Mouse (Mus musculus) cerebellum, adult 9-11 months (tissue): ENCODE measurements around the gene Fam228a.
"Not testable (repeated sequence)": the region's sequence is repeated elsewhere in the genome, so short reads cannot be mapped to it uniquely, and the experiment has no call there.

Experiments used
- DNase-seq: peaks from one replicate; pipeline ENCODE4 v3.0.0; 2022

Fam228a gene

DNA sequence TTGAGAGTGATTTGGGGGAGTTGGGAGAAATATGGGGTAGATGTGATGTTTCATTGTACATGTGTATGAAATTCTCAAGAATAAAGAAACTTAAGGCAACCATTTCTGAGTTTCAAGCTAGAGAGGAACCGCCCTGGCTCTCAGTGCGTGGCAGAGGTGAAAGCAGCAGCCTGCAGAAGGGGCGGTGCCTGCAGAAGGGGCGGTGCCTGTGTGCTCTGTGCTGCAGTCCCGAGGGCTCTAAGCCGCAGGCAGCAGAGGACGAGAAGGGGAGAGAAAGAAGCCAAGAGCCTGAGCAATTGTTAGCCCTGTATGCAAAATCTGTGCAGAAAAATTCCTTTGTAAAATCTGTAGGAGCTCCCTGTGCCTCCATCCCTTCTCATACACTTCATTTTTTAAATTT, 20.8 kb downstream of the Fam228a start:
- DNase-seq, result no peak

DNA sequence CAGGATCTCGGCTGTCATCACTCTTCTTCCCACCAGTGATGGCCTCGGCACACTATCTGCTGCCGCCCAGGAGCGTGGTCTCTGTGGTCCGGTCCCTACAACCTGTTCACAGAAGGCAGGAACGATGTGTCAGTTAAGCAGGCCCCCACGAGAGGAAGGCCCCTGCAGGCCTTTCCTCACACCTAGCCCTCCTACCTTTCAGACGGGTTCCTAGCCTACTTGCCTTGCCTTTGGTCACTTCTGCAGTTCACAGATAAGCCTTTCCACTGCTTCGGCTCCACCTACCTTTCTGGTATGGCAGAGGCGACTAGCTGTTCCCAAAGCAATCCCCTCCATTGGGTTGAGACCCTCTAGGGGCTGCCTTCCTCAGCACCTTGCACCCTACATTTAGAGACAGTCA, 22.6 kb downstream of the Fam228a start:
- no peak for DNase-seq

DNA sequence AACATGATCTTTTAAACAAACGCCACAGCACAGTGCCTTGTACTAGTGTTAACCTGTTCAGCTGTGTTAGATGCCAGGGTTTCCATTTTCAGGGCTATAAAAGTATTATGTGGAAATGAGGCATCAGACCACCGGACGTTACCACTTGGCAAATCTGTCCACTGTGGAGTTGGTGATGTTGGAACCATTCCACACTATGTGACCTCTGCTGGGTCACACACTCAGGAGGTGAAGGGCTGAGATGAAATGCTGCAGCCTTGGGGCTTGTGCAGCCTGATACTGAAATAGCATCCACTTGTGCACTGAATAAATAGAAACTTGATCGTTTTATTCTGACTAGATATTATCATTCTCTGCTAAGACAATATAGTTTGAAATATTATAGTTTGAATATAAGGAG, 24.9 kb downstream of the Fam228a start:
- DNase-seq, result no peak

DNA sequence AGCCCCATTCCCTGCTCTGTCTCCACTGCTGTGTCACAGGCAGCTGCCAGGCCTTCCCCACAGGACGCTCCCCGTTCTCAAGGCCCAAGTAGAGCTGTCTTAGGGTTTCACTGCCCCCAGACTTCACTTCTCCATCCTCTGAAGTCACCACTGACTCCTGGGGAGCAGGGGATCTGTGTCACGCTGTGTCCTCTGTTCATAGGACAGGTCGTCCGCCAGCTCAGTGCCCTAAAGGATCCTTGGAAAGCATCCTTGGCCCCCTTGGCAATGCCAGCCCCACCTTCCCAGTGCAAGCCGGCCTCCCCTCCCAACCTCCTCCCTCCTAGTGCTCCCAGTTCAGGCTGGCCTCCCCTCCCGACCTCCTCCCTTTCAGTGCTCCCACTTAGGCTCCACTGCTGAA, 28.3 kb downstream of the Fam228a start:
- no peak for DNase-seq

DNA sequence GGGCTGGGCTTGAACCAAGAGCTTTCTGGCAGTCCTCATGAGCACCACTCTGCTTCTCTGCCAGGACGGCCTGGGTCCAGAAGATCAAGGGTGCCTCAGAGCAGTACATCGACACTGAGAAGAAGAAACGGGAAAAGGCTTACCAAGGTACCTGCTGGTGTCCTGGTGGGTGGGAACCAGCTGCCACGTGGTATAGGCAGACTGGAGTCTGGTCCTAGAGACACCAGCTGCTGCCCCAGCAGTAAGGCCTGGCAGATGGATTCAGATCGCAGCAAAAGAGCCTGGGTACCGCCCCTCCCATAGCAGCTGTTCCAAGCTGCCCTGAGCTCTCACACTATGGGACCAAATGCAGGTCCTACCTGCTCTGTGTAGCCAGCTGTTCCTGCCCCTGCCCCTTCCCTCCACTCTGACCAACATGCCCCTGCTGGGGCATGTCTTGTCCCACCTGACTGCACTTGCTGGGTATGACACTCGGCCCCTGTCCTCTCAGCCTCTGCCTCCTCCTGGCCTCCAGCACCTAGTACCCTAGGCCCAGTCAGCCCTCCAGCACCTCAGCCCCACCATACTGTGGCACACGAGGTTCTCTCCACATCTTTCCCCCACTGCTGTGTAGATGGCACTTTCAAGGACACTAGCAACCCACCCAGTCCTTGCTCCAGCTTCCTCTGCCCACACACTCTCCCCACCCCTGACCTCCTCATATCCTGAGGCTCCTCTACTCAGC, 29.2 kb downstream of the Fam228a start:
- no peak for DNase-seq

DNA sequence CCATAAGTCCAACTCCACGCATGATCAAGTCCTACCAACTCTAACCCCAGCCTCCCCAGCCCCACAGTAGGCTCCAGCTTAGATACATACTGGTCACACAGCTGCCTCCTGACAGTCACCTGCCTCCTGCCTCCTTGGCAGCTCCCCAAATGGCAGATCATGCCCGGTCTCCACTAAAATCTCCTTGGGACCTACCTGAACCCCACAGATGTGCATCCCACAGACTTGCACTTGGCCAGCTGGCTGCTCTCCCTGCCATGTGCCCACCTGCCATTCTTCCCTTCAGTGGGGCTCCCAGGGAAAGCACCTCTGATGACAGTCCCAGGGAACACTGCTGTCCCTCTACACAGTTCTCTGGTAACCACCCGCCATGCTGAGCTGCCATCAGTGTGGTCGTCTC, 29.9 kb downstream of the Fam228a start:
- no peak for DNase-seq

DNA sequence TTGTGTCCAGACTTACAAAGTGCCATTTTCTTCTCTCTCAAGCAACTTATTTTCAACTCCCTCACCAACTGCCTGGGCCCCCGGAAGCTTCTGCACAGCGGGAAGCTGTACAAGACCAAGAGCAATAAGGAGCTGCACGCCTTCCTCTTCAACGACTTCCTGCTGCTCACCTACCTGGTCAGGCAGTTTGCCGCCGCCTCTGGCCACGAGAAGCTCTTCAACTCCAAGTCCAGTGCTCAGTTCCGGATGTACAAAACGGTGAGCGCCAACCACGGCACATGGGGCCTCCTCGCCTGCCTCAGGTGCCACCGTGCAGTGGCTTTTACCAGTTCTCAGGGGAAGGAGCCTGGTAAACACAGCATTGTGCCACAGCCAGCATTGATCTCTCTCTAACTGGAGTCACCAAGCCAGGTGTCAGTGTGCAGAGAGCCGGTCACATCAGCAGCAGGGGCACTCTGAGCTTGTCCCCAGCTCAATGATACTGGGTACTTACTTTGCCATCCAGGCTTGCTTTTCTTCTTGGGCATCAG, 30.7 kb downstream of the Fam228a start:
- no peak for DNase-seq

DNA sequence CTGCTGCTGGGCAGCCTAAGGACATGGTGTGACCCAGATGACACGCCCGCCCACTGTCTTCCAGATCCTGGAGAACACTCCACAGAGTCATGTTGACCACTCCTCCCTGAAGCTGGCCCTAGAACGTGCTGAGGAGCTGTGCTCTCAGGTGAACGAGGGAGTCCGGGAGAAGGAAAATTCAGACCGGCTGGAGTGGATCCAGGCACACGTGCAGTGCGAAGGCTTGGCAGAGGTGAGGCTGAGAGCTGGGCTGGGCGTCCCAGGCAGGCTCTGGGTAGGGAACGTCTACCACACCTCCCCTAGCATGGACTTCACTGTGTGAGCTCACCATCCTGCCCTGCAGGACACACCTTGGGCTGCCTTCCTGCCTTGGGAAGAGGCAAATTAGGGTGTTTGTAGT, 31.3 kb downstream of the Fam228a start:
- DNase-seq, result no peak

DNA sequence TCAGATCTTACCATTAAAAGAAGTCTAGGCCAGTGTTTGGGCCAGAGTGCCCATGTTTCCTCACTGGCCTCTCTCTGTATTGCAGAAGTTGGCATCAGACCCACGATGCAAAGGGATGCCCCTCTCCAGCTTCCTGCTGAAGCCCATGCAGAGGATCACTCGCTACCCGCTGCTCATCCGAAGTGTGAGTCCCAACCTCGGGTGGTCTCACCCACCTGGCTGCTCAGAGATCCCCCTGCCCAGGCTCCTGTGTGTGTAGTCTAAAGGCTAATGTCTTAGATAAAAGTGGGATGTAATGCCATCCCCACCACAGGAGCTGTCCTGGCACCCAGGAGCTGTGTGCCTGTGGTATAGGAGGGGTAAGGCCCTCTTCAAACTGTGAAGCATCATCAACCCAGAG, 32.1 kb downstream of the Fam228a start:
- DNase-seq, result no peak

DNA sequence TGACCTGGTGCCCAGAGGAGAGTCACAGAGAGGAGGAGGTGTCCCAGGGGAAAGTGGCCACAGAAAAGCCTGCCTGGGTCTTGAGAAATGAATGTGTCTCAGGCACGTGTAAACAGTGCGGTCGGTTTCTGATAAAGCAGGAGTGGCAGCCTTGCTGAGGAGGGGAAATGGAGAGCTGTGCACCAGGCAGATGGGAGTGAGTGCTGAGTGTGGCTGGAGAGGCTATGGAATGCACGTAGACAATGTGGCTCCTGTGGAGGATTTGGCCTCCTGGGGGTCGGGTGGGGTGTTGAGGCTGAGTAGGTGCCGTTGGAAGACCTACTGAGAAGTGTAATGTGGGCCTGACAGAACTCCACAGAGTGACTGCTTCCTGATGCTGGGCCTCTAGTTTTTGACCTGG, 32.6 kb downstream of the Fam228a start:
- not testable (repeated sequence) for DNase-seq

DNA sequence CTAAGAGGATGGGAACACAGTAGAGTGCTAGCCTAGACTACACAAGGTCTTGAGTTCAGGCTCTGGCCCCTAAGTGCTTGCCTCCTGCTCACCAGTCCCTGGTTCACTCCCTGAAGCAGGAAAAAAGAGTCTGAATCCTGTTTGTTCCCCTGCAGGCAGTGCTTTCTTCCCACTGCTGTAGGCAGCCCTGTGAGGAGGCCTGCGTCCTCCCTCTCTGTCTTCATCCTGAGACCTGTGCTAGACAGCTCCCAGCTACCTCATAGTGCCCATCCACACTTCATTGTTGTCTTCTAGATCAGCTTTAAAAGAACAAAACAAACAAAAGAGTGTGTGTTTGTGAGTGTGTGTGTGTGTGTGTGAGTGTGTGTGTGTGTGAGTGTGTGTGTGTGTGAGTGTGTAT, 43.7 kb downstream of the Fam228a start:
- no peak for DNase-seq

DNA sequence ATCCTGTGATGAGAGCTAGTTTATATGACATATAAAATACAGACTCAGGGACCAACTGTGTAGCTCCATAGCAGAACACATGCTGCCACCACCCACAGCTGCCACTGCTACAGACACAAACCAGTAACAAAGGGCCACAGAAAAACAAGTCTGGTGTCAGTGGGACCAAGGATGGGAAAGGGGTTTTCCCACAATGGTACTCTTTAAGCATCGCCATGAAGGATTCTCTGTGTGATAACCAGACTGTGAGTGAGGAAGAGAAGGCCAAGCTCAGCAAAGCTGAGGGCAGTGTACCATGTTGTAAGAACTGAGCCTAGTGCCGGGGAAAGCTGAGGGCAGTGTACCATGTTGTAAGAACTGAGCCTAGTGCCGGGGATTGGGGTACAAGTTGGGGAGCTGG, 47.0 kb downstream of the Fam228a start:
- no peak for DNase-seq

DNA sequence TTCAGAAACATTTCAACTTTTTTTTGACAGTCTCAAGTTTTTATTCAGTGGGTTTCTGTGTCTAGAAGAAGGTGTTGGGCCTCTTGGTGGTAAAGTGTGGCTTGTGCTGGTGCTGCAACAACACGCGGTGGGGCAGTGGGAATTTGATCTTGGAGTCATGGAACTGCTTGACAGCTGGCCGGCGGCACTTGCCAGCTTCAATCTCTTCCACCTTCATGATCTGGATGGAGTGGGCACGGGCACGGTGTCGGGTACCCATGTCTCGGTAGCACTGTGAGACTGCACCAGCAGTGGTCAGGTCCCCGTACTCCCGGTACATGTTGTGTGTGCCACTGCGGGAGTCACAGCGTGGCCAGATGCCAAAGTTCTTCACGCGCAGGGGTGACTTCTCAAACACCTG, 48.9 kb downstream of the Fam228a start:
- DNase-seq, result no peak

DNA sequence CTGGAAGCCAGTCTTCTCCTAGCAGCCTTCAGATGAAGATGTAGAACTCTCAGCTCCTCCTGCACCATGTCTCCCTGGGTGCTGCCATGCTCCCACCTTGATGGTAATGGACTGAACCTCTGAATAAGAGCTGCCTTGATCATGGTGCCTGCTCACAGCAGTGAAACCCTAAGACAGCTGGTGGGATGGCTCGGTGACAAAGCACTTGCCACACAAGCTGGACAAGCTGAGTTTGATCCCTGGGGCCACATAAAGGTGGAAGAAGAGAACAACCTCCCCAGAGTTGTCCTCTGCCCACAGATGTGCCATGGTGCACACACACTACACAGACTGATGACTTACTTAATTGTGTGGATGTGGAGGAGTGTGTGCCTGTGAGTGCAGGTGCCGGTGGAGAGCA, 49.8 kb downstream of the Fam228a start:
- DNase-seq, result no peak

DNA sequence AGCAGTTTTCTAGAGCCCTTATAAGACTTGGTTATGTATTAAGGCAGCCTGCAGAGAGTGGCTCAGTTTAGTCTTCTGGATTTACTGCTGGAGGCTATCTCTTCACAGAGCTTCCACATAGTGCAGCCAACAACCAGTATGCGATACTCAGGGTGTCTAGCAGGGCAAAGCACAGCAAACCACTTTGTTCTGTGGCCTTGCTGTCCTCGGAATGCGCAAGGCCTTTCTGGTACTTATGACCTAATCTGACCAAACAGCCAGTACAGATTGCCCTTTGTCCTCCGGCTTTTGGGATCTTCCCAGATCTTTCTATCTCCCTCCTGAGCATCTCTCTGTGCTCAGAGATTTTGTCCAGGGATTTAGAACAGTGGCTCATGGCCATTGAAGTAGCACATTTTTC, 52.8 kb downstream of the Fam228a start:
- DNase-seq, result peak; percentile 17

DNA sequence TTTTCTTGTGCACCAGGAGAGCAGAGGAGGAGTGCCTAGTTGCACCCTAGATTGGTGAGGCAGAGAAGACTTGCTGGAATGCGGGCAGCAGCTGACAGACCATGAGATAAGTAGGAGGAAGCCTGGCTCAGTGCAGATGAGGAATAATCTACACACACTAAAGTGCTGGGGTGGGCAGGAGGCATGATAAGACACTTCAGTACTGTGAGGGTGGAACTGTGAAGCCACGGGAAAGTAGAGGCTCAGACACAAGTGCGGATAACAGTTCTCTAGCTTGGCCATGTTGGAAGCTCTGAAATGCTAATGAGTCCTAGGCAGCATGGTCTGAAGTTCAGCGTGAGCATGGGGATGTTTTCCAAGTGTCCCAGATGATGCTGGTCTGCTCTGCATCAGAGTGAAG, 58.3 kb downstream of the Fam228a start:
- no peak for DNase-seq

DNA sequence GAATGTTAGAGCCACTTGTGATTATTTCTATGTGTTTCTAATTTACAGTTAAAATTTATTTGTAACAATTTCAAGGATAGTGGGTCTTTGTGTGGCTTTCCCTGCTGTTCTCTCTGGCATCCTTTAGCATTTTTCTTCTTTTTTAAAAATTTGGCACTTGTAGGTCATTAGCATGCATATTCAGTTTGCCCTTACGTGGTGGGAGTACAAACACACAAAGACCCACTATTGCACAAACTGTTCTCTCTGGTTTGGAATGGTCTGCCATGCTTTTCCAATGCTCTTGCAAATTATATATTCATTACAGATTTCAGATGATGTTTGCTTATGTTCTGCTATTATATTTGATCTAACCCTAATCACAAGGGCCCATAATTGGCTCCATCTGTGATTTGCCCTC, 61.9 kb downstream of the Fam228a start:
- no peak for DNase-seq

DNA sequence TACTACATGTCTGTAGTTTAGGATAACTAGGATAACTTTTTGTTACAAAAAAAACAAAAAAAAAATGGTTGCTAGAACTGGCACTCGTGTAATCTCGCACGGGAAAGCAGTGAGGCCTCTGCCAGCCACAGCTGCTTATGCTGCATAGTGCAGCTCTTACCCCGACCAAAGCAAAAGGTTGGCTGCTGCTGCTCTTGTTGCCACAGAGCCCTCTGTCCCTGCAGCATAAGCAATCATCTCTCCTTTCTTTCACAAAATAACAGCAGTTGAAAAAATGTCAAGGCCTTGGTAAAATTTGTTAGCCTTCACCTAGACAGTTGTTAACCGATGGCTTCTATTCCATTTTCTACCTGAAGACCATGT, 72.6 kb downstream of the Fam228a start:
- DNase-seq, result no peak

DNA sequence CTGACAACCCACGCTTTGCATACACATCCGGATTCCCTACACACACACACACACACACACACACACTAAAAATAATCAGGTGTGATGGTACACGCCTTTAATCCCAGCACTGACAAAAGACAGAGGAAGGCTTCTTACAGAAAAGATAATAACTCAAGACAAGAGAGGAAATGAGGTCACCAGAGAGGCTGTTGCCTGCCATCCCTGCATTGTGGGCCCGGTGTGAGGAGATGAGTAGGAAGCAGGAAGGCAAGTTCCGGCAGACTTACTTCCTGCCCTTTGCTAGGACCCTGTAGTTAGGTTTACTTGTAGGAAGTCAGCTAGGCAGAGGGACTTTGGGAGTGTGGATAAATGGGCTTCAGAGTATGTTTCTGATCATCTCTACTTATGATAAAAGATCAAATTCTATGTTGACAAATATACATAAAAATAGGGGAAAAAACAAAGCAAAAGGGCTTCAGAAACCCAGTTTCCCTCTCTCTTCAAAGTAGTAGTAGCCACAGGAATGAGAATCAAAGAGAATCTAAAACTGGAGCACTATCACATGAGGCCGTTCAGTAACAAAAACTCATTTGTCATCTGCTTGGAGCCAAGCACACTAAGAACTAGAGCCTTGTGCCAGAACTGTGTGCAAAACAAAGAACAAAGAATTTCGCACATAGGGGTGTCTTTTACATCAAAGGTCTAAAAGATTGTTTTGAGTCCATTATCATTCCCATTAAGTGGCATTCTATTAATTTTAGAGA, 73.1 kb downstream of the Fam228a start:
- no peak for DNase-seq
